ENCODE assay signal across 9 mouse cellular contexts in genomic region chr13:24481615-24482295, GRCm38 (mm10).
A peak's percentile ranks its signal among the peaks of the same experiment; 100 is the strongest.
DNase-seq lines count a peak whose midpoint lies in the region; ATAC-seq lines count a peak whose summit lies in the region.
"Had no signal": no experiment of that assay in that cellular context is flagged by ENCODE, and none has a peak within 500 bp of the region (broad histone marks: within the 10 kb centered on the region; RNA-seq: fewer than 3 reads in every experiment).

No protein-coding gene starts in this region.

- no peak overlapping the region for H3K9ac ChIP-seq in forebrain, embryonic 14.5 days (ENCODE audit: low read length)
- no peak overlapping the region for H3K9ac ChIP-seq in hindbrain, embryonic 13.5 days

- peak; percentile 89 for ATAC-seq in forebrain, embryonic 14.5 days
- ATAC-seq in hindbrain, embryonic 13.5 days (ENCODE audit: low FRiP score): peak; percentile 91
- peak; percentile 91 for ATAC-seq in megakaryocyte progenitor cell, adult 5-6 weeks (replicated peaks; ENCODE audit: poor library complexity)

- H3K9me3 ChIP-seq in forebrain, embryonic 14.5 days (replicated peaks; ENCODE audit: control insufficient read depth, low read length): no peaks in the 10 kb centered on the region
- H3K9me3 ChIP-seq in hindbrain, embryonic 13.5 days: no peaks in the 10 kb centered on the region
- H3K9me3 ChIP-seq: G1E had no signal

- 61% methylated on average over 10 of the region's 10 CpGs for WGBS in forebrain, embryonic 14.5 days
- 65% methylated on average over 10 of the region's 10 CpGs for WGBS in hindbrain, embryonic 13.5 days

- no peak overlapping the region for H3K27ac ChIP-seq in forebrain, embryonic 14.5 days (ENCODE audit: low read depth, low read length)
- H3K27ac ChIP-seq in hindbrain, embryonic 13.5 days: no peak overlapping the region

- no peaks in the 10 kb centered on the region for H3K27me3 ChIP-seq in forebrain, embryonic 14.5 days (replicated peaks; ENCODE audit: control insufficient read depth, insufficient read depth, low read length)
- H3K27me3 ChIP-seq in hindbrain, embryonic 13.5 days: no peaks in the 10 kb centered on the region

- no peak overlapping the region for H3K4me3 ChIP-seq in forebrain, embryonic 14.5 days (ENCODE audit: low read depth, low read length)
- H3K4me3 ChIP-seq in hindbrain, embryonic 13.5 days: no peak overlapping the region

- no peak overlapping the region for H3K4me2 ChIP-seq in forebrain, embryonic 14.5 days (ENCODE audit: low read length)
- H3K4me2 ChIP-seq in hindbrain, embryonic 13.5 days: no peak overlapping the region

- H3K36me3 ChIP-seq in forebrain, embryonic 14.5 days (ENCODE audit: control insufficient read depth, insufficient read depth, low read length): no peaks in the 10 kb centered on the region
- no peaks in the 10 kb centered on the region for H3K36me3 ChIP-seq in hindbrain, embryonic 13.5 days
- H3K36me3 ChIP-seq: G1E had no signal

- DNase-seq in gastrocnemius, adult 18-20 months (ENCODE audit: low spot score): peak; percentile 24
- no peak for DNase-seq in gastrocnemius, postnatal 25 days
- peak; percentile 2 for DNase-seq in cerebellum, adult 11 months
- DNase-seq in forebrain, embryonic 14.5 days (ENCODE audit: low spot score): peak; percentile 86
- DNase-seq in layer of hippocampus, postnatal 14 days (ENCODE audit: low spot score in 2 of 2): peak; percentile 58 to 84
- peak; percentile 36 for DNase-seq in right cerebral cortex, postnatal 4 days

- H3K4me1 ChIP-seq in forebrain, embryonic 14.5 days (ENCODE audit: control insufficient read depth, insufficient read depth, low read length): no peaks in the 10 kb centered on the region
- no peaks in the 10 kb centered on the region for H3K4me1 ChIP-seq in hindbrain, embryonic 13.5 days (replicated peaks)
